Mouse (Mus musculus) neural tube, embryonic 10.5 days (tissue): ENCODE measurements around the gene Cacna2d2.

Source experiments
- DNase-seq: peaks from one replicate; pipeline ENCODE4 v3.0.0-alpha.2; 2017; ENCODE audit warnings: low spot score; ENCODE audit errors: extremely low spot score

The Cacna2d2 gene

GRCm38 (mm10) chr9:107399491-107399971, at the start of gene Cacna2d2:
Gene Cacna2d2, plus strand, starts transcription at chr9:107399612.
- DNase-seq = peak; percentile 75

DNA sequence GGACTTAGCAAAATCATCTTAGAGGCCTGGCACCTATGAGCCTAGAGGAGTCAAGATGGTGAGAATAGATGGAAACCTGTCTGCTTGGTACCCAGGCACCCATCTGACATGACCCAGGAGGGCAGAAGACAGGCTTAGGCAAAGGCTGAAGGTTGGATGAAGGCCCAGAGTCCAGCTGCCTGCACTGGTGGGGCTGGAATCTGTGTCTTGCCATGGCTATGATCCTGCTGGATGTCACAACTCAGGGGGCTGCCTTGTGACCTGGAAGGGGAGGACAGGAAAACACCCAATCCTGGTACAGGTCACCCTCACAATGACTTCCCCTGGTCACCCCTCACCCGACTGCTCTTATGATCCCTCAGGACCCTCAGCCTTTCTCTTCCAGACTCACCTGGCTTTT, 44.6 kb upstream of the Cacna2d2 start:
- DNase-seq = no peak

GRCm38 (mm10) chr9:107355870-107356765, 43.3 kb upstream of the Cacna2d2 start:
- DNase-seq = peak; percentile 66

- DNase-seq = peak; percentile 90
Measured at GRCm38 (mm10) chr9:107357651-107358050, 41.8 kb upstream of the Cacna2d2 start.

DNA sequence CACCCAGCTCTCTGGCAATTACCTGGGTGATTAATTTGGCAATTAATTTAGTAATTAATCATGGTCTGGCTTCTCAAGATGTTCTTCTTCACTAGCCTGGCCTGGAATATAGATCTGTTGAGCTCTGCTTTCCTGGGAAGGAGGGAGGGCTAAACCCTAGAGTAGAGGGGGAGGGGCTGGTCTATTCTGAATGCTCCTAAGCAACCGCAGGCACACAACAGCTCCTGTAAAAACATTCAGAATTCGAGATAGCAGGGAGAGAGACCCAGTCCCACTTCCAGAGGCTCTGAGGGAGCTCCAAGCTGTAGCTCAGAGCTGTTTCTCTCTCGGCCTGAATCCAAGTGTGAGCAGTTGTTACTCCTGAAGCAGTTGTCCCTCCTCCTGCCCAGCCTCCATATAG, 38.4 kb upstream of the Cacna2d2 start:
- no peak for DNase-seq

GRCm38 (mm10) chr9:107366644-107367043, 32.8 kb upstream of the Cacna2d2 start:
- peak; percentile 62 for DNase-seq

- no peak for DNase-seq
Measured at GRCm38 (mm10) chr9:107368302-107368701, 31.1 kb upstream of the Cacna2d2 start.

GRCm38 (mm10) chr9:107369270-107370105, 29.9 kb upstream of the Cacna2d2 start:
- DNase-seq = no peak

DNA sequence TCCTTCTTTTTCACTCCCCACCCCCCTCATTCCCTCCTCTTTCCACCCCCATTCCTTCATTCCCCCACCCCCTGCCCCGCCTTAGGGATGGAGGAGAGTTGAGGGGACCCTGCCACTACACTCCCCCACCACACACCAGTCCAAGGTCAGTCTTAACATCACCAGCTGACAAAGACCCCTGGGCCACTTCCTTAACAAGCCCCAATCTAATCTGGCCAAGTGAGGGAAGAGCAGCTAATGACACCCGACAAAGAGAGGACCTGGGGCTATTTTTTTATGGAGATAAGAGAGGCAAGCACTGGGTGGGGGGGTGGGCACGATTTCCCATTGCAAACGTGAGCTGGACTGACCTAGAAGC, 29.3 kb upstream of the Cacna2d2 start:
- no peak for DNase-seq

GRCm38 (mm10) chr9:107372441-107372840, 27.0 kb upstream of the Cacna2d2 start:
- no peak for DNase-seq

- no peak for DNase-seq
Measured at GRCm38 (mm10) chr9:107374623-107375022, 24.8 kb upstream of the Cacna2d2 start.

DNA sequence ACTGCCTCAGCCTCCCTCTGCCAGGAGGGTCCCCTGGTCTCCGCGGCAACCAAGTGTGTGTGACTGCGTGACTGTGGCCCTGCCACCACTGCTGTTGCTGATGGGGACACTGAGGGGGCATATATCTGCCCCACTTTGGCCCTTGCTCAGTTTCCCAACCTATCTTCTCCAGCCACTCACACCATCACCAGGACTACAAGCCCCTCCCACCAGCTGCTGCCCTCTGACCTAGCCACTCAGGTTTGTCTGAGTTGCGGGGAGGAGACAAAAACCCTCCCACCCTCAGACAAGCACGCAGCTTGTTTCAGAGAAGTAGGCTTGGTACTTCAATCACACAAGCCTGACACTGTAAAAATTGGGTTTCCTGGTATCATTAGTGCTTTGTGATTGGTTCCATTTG, 24.0 kb upstream of the Cacna2d2 start:
- no peak for DNase-seq

DNA sequence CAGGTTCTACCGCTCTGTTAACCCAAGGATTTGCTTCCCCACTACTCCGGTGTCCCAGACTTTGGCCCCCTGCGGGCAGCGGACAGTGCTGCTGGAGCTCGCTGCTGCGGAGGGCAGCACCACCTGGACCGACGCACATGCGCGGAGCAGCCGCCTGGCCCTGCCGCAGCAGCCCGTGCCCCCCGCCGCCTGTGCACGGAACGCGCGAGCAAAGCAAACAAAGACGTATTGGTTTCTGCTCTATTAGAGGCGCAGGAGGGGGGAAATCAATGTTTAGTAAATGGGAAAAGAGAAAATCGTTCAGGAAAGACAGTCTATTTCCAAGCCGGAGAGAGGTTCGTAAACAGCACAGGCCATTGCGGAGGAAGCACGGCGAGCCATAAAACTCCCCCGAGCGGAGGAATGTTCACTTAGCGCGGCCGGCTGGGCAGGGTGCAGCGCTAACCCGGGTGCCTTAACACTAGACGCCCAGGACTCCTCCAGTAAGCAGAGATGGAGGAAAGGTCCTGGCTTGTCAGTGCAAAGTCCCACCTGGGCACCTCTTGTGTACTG, 21.4 kb upstream of the Cacna2d2 start:
- peak; percentile 63 for DNase-seq

DNA sequence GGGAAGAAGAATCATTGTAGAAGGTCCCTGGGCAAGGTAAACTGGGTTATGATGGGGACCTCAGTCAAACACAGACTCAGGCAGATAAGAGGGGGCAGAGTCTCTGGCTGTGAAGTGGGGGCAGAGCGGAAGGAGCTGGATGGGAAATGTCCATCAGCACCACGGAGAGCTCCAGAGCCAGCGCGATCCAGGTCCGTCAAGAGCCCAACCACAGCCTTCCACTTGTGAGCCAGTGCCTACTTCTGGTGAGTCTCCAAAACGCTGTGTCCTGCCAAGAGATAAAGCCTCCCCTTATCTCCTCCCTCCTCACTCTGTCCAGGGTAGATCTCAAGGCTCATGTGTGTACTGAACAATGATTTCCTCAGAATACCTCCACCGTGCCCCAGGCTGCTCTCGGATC, 17.7 kb upstream of the Cacna2d2 start:
- DNase-seq = peak; percentile 53

- DNase-seq = no peak
Measured at GRCm38 (mm10) chr9:107384396-107384795, 15.0 kb upstream of the Cacna2d2 start.

DNA sequence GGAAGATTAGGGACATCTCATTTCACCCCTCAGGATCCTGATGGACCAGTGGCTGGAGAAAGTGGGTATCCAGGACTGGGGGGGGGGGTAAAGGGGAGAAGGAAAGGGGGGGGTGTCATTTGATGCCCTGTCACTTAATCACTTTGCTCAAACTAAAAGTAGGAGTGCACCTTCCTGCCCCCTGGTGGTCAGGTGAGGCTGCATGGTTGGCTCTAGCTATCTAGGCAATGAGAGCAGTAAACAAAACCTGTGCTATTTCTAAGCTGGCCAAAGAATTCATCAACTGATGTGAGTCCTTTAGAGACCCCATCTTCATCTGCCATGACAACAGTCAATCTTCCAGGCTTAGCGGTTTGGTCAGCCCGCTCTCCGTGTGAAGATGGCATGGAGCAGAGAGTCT, 12.7 kb upstream of the Cacna2d2 start:
- no peak for DNase-seq

DNA sequence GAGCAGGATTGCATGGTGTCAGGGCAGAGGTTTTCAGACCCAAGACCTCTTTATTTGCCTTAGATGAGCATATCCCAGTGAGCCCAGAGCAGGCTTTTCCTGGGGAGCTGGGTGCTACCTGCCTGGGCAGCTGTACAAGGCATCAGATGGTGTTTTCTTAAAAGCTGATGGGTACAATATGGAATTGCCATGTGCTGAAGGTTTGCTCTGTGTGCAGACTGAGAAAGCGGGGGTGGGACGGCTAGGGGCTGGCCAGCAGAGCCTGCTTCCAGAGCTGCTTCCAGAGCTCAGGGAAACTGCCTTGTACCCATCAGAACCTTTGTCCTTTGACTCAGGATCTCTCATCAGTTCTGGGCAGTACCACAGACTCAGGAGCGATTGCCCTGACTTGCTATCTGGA, 11.7 kb upstream of the Cacna2d2 start:
- DNase-seq = no peak

- DNase-seq = no peak
Measured at GRCm38 (mm10) chr9:107388263-107388662, 11.1 kb upstream of the Cacna2d2 start.

DNA sequence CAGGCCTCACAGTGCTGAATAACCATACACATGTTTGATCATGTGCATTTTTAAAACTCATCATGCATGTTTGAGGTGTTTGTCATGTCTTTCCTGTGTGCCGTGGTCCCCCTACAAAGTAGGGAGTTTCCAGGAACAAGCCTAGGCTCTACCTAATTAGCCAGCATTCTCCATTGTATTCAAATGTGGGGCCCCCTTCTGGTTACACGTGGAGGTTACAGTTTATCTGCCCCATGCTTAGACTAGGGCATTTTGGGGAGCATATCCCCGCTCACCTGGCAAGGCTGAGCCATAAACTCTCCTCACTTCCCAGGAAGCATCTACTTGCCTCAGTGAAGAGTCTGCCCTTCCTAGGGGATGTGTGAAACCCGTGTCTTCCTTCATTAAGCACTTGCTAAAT, 3.0 kb upstream of the Cacna2d2 start:
- no peak for DNase-seq

GRCm38 (mm10) chr9:107398968-107399367, 444 bp upstream of the Cacna2d2 start:
- no peak for DNase-seq

GRCm38 (mm10) chr9:107400060-107400511, 674 bp downstream of the Cacna2d2 start:
- peak; percentile 60 for DNase-seq
